Mouse (Mus musculus) splenic B cell, adult 2 months (primary cell): Measurements from ENCODE around the gene Ccdc13.

Experiments used
- DNase-seq: peaks from one replicate; pipeline ENCODE4 v3.0.0-alpha.2; 2011; ENCODE audit warnings: low read depth, low spot score
- H3K27me3 ChIP-seq: 2 replicates; pipeline ENCODE4 v1.6.1; 2012; ENCODE audit warnings: mild to moderate bottlenecking, low read length, moderate library complexity, mixed read lengths; ENCODE audit not compliant: control insufficient read depth, poor library complexity, insufficient read depth, severe bottlenecking
- H3K36me3 ChIP-seq: 2 replicates; pipeline ENCODE4 v1.6.1; 2012; ENCODE audit warnings: mild to moderate bottlenecking, low read length, moderate library complexity, mixed read lengths; ENCODE audit not compliant: control insufficient read depth, poor library complexity, insufficient read depth, severe bottlenecking

The Ccdc13 gene

DNA sequence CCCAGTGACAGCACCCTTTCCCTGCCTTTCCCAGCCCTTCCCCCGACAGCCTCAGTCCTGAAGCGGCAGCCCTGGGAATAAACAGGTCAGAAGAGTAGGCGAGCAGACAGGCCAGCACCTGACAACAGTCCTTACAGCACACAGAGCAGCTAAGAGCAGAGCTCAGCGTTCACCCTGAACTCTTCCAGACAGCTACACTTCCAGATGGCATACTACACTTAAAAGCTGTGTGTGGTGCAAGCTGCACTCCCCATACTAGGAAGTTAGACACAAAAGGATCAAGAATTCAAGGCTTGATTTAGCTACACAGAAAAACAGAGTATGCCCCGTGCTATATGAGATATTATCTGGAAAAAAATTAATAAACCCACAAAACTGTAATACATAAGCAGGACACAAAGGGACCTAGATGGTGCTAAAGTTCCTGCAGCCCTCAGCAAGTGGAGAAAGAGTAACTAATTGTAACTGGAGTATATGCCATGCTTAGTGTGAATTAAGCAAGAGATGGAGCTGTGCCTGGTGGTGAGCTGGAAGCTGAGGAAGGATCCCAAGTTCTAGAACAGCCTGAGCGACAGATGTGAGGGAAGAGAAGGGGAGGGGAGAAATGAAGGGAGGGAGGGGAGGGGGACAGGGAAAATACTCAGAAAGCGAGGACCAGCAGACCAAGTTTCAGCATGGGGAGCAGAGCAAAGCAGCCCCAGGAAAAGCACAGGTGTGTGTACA, 9.8 kb downstream of the Ccdc13 start:
- Histone ChIP-seq H3K27me3 (no peaks in the 10 kb centered on the region), H3K36me3 (no peaks in the 10 kb centered on the region)

DNA sequence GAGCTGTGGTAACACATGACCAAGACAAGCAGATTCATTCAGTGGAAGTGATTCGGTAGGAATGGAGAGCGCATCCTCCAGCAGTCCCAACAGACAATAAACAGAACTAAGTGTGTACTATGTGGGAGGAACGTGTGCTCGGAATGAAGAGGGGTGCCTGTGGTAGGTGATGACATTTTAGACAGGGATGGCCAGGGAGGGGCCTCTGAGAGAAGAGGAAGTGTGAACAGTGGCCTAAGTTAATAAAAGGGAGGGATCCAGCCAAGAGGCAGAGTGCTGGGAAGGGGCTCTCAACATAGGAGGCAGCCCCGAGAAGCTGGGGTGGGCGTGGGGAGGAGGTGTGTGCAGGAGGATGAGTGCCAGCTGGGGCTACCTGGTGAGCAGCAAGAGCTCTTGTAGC, 10.9 kb downstream of the Ccdc13 start:
- H3K36me3 ChIP-seq: no peaks in the 10 kb centered on the region
- DNase-seq: no peak
- no peaks in the 10 kb centered on the region for H3K27me3 ChIP-seq

More for the DNA sequence above, 9.8 kb downstream of the Ccdc13 start:
- DNase-seq: no peak

DNA sequence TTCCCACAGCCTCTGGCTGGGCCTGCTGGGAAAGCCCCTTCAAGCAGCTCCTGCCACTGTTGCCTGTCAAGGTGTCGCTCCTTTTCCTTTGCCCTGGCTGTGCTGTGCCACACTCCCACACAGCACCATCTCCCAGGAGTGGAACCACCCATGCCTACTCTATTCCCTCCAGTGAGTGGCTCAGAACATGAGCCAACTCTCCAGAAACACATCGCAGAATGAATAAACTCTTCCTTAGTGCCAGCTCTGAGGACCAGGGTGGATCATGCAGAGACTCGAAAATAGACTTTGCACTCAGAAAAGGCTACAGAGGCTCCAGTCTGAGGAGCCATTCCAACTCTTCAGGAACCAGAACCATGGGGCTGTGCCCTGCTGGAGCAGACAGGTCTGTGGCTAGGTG, 12.9 kb downstream of the Ccdc13 start:
- Histone ChIP-seq H3K27me3 (no peaks in the 10 kb centered on the region), H3K36me3 (no peaks in the 10 kb centered on the region)
- DNase-seq: no peak

DNA sequence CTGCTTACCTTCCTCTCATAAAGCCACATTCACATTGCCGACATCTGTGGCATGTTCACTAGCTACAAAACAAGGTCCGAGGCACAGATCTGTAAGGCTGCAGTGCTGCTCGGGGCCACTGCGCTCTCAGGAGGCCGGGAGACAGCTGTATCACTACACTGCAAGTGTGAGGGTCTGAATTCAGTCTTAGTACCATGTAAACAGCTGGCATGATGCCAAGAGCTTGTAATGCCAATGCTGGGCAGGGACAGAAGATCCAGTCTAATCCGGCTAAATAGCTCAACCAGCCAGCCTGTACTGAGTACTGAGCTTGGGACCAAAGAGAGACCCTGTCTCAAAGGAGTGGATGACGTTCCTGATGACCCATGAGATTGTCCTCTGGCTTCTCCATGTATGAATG, 15.3 kb downstream of the Ccdc13 start:
- DNase-seq: no peak
- Histone ChIP-seq H3K27me3 (no peaks in the 10 kb centered on the region), H3K36me3 (no peaks in the 10 kb centered on the region)

DNA sequence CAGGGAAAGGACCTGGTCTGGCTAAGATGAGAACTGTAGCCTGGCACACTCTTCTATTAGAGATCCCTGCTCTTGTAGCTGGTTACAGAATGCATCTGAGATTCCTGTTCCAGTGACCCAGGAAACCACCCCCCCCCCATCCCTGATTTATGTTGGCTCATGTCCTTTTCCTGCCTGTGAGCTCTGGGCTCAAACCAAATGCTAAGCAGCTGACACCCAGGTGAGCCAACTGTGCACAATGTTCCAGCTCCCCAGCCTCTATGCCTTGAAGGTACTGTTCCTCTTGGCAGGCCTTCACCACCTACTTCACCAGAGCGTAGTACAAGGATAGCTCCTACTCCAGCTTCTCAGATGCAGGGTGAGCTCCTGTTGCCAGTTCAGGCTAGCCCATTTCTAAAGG, 16.2 kb downstream of the Ccdc13 start:
- H3K27me3 ChIP-seq: no peaks in the 10 kb centered on the region
- no peak for DNase-seq
- no peaks in the 10 kb centered on the region for H3K36me3 ChIP-seq

DNA sequence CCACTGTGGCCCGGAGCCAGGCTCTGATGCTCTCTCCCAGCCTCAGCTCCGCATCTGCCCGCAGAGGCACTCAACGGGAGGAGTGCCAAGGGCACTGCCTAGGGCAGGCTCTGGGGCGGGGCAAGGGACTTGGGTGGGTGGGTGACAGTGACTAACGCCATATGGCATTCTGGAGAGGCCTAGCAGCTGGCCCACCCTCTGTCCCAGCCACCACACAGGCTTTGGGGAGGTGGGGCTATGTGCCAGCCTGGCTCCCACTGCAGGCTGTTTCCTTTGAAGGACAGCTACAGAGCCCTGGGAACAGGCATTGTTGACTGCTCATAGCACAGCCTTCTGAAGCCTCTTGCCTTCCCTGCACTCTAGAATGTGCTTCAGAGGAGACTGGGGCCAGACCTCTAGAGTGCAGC, 16.7 kb downstream of the Ccdc13 start:
- Histone ChIP-seq H3K27me3 (no peaks in the 10 kb centered on the region), H3K36me3 (no peaks in the 10 kb centered on the region)
- DNase-seq: no peak

DNA sequence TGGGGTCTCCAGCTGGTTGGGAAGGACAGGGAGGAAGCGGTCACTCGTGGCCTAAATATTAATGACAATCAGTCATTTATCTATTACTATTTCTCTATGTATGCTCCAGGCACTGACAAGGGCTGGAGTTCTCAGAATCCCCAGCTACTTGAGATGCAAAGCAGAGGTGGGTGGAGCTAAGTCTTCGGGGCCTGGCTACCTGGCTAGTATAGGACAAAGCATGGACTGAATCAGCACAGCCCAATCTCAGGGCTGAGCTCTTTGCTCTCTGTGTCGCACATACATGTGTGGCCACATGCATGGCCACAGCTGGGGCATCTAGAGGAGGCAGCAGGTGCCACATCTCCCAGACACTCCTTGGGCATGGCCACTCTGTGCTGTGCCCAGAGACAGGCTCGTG, 18.5 kb downstream of the Ccdc13 start:
- Histone ChIP-seq H3K27me3 (no peaks in the 10 kb centered on the region), H3K36me3 (no peaks in the 10 kb centered on the region)
- DNase-seq: no peak

DNA sequence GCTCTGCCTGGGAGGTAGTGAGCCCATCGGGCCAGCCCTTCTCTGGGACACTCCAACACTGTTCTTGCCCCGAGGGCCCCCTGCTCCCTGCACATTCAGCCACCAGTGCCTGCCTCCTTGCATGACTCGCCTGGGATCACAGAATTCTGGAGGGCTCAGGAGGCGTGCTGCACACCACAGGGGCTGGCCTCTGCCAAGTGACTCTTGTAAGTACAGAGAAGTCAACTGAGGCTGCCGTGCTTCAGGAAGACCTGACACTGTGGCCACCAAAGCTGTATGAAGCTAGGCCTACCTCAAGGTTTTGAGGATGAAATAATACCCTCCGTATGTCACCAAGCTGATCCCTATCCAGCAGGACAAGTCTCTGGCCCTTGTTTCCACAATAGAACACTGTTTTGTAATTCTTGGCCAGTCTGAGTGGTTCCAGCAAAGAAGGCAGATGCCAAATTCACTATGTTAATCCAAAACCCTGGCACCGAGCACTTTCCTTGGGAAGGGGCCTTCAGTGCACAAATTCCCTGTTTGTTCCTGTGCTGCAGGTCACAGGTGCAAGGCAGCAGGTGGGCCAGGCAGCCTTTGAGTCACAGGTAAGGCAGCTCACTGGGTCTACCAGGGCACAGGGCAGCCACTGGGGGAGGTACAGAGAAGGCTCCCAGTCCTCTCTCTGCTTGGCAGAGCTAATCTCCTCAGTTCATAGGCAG, 19.3 kb downstream of the Ccdc13 start:
- H3K27me3 ChIP-seq: no peaks in the 10 kb centered on the region
- no peaks in the 10 kb centered on the region for H3K36me3 ChIP-seq
- no peak for DNase-seq

DNA sequence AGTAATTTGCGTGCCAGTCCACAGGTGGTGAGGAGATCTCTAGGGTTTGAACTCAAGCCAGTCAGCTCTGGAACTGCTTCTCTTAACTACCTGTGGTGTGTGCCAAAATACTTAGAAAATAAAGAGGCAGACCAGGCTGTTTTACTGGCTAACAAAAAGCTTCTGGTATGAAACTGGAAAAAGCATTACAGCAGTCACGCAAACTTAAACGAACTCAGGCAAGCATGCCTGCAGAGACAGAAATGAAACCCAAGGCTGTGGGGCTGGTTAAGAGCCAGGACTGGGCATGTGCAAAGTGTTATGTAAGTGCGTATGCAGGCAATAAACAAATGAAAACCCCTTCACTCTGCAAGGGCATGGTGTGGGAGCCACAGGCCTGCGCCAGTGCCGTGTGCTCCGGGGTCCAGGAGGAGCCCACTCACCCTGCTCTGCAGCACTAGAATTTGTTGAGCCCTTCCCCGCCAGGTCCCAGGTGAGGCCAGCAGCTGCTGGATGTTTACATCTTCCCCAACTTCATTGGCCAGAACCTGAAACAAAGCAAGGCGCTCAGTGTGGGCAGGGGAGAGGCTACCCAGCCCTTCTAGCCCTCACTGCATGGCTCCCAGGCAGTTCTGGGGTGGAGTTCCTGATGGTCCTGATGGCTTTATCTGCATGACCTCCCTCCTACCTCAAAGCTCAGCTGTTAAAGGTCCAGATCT, 20.0 kb downstream of the Ccdc13 start:
- no peaks in the 10 kb centered on the region for H3K27me3 ChIP-seq
- DNase-seq: no peak
- H3K36me3 ChIP-seq: no peaks in the 10 kb centered on the region

DNA sequence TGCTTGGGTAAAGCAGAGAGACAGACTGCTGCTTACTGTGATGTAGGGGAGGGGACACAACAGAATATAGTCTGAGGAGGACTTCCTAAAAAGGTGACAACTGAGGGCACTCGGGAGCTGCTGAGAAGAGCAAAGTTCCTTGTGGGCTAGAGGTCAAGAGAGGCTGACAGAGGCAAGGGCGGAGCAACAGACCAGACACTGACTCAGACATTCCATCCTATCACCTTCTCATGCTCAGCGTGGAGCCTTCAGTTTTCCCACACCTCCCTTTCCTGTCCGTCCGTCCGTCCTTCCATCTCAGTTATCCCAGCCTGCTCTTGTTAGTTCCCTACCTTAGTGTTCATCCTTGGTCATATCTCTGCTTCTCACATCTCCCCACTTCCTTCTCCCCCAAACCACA, 24.1 kb downstream of the Ccdc13 start:
- H3K27me3 ChIP-seq: no peaks in the 10 kb centered on the region
- H3K36me3 ChIP-seq: no peaks in the 10 kb centered on the region
- no peak for DNase-seq

DNA sequence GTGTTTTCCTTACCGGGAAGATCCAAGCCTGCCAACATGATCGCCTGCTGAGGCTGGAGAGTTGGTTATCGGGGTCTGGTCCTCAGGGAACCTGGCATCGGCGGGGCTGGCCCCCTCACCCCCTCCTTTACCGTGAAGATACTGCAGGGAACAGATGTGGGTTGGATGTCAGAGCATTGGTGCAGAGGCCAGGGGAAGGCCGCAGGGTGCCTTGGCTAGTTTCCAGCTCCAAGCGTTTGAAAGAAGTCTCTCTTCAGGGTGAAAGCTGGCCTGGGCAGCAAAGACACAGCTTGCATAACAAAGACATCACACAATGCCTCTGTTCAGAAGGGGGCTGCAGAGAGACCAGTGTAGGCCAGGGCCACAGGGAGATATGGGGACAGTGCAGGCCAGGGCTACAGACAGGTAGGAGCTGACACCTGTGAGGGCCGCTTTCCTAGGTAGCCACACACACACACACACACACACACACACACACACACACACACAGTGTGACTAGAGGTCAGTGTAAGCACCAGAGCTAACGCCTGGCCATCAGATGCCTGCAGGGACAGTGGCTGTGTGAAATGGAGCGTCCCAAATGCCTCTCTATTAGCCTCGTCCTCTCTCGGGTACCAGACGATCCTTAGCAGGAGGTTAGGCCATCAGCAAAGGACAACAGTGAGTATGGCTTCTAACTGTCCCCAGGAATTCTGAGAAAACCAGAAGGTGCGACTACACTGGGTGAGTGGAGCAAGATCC, 29.0 kb downstream of the Ccdc13 start:
- no peaks in the 10 kb centered on the region for H3K36me3 ChIP-seq
- no peak for DNase-seq
- no peaks in the 10 kb centered on the region for H3K27me3 ChIP-seq

DNA sequence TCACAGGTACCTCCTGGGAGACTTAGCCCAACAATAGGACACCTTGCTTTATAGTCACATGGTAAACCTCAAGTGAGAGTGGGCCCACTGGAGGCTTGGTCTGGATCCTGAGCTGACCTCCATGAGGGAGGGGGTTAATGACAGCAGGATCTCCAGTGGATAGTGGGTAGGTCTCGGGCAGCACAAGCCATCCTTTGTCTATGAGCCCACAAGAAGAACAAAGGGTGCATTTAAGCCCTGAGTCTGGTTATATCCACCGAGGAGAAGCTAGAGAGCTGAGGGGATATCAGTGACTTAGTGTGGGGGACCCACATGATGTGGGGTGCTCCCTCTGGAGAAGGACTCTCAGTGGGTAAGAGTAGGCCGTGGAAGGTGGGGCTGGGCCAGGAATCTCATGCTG, 30.8 kb downstream of the Ccdc13 start:
- no peaks in the 10 kb centered on the region for H3K27me3 ChIP-seq
- no peak for DNase-seq
- no peaks in the 10 kb centered on the region for H3K36me3 ChIP-seq

DNA sequence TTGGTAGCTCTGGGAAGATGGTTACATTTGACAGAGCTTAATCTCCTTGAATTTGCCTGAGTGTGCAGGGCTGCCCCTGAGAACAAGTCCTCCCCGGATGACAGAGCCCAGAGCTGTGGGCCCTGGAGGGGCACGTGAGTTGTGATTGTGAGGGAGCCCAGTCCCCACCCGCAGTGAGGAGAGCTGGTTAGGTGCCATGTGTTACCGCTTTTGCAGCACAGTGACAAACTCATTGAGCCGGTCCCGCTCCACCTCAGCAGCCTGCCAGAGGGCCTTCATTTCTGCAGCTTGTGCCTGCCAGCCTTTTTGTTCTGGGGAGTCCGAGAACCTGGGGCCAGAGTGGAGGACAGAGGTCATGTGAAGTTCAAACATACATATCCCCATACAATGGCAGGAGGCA, 31.3 kb downstream of the Ccdc13 start:
- Histone ChIP-seq H3K36me3 (no peaks in the 10 kb centered on the region), H3K27me3 (no peaks in the 10 kb centered on the region)
- DNase-seq: no peak

DNA sequence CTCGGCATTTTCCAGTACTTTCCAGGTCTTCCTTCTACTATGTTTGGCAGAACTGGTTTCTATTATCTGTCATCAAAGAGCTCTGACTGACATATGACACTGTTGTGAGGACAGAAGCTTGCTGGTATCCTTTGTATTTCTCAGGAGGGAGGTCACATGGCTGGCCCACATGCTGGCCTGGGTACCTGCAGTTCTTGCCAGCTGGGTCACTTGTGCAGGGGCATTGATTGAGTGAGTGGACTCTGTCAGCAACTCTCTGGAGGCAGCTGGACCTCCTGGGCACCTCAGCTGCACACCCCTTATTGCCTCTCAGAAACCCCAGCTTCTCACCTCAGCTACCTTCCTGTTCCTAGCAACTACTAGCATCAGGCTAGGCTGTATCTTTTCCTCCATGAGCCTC, 31.7 kb downstream of the Ccdc13 start:
- H3K27me3 ChIP-seq: no peaks in the 10 kb centered on the region
- no peak for DNase-seq

DNA sequence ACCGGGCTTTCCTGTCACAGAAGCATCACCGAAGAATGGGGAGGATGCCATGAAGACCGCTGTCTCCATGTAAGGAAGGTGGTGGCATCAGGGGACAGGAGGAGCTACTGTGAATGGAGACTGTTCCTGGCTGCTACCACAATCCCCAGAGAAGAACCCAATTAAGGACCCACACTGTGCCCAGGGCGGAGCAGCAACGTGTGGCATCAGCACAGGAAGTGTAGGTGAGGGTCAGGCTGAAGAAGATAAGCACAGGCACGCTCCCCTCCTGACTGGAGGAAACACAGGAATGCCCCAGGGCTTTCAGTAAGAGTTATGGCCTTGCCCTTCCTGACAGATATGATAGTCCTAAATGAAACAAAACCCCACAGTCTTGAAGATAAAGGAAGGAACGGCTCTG, 36.5 kb downstream of the Ccdc13 start:
- no peaks in the 10 kb centered on the region for H3K36me3 ChIP-seq
- no peak for DNase-seq
- no peaks in the 10 kb centered on the region for H3K27me3 ChIP-seq

More for the DNA sequence above, 31.7 kb downstream of the Ccdc13 start:
- H3K36me3 ChIP-seq: no peaks in the 10 kb centered on the region
